Mouse (Mus musculus) frontal cortex, adult (tissue): ENCODE measurements around the gene Olfr806.

Source experiments
- ATAC-seq: cut with Nextera tagmentation; 2 replicates; pipeline ENCODE4 v1.9.2; 2017; ENCODE audit warnings: mild to moderate bottlenecking, moderate library complexity, mixed read lengths; ENCODE audit not compliant: low TSS enrichment

The Olfr806 gene

GRCm38 (mm10) chr10:129741821-129742220, at the start of gene Olfr806:
Gene Olfr806, minus strand, starts transcription at chr10:129741921.
- ATAC-seq: no peak

DNA sequence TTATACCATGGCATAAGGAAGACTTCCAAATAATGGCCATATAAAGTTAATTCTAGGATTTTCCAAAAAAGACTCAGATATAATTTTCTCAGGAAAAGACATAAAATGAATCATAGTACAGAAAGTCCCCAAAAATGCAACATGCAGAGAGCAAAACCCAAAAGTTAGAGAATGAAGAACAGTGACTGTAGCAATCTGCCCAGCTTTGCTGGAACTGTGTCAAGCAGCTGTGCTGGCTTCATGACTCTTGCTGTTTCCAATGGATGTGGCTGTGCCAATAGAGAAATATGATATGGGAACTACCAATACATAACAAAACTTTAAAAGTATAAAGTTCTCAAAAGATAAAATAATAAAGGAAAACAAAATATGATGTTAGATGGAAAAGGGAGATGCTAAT, 36.4 kb upstream of the Olfr806 start:
- no peak for ATAC-seq

DNA sequence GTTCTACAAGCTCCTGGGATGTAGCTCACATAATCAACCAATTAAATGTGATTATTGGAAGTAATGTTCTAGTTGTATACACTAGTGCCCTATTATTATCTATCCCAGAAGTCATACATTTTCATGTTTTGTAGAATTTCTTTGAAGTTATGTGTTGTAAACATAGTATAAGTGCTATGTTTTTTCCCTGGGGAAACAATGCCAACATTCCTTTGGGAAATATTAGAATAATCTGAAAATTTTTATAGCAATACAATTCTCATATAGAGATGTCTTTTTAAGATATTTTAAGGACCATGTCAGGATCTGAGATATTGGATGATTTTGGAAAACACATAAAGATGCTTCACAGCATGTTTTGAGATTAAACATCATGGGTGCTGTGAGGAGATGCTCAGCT, 32.6 kb upstream of the Olfr806 start, which contains the start of gene Olfr809:
Gene Olfr809 (plus strand): TSS at position 301 of the 400 bp plus-strand sequence.
- ATAC-seq: no peak

- no peak for ATAC-seq
Measured at GRCm38 (mm10) chr10:129765182-129765581, 23.5 kb upstream of the Olfr806 start, which contains the start of gene Olfr808. Gene Olfr808, plus strand, starts transcription at chr10:129765482.

DNA sequence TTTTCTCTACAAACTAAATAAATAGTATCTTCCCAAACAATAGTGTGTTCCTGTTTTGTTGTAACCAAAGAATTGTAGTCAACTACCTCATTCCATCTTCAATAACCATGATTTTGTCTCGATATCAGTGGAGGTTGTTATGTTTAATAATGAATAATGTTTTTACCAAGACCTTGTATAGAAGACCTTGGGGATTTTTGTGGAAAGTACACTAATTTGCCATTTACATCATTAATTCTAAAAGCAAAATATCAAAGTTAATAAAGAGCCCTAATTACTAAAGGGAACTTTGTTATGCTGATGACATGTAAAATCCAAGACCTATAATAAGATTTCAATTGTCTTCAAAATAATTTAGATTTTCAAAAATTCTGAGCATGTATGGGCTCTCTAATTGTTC, 16.0 kb upstream of the Olfr806 start, which contains the start of gene Olfr807:
Gene Olfr807 (minus strand): TSS at position 101 of the 400 bp plus-strand sequence.
- ATAC-seq: no peak

DNA sequence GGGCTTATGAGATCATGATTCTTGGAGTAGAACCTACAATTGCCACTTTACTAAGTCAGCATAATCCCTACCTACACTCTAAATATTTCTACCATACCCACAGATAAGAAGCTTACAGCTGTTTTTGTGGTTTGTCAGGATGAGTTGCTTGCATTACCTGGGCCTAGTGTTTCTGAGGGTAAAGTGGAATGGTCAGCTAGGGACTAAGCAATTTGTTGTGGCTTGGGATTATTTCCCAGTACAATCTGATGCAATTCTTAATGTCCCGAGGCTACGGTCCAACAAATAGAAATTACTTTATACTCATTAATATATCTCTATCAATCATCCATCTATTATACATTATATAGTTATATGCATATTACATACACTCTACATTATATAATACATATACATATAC, 12.4 kb downstream of the Olfr806 start, which contains the start of gene Olfr805:
Gene Olfr805 (minus strand): TSS at position 101 of the 400 bp plus-strand sequence.
- no peak for ATAC-seq

GRCm38 (mm10) chr10:129702910-129703309, 38.8 kb downstream of the Olfr806 start, which contains the start of gene Olfr804:
Gene Olfr804, plus strand, starts transcription at chr10:129703210.
- ATAC-seq: no peak

- no peak for ATAC-seq
Measured at GRCm38 (mm10) chr10:129694186-129694585, 47.5 kb downstream of the Olfr806 start, which contains the start of gene Olfr803. Gene Olfr803, minus strand, starts transcription at chr10:129694286.

DNA sequence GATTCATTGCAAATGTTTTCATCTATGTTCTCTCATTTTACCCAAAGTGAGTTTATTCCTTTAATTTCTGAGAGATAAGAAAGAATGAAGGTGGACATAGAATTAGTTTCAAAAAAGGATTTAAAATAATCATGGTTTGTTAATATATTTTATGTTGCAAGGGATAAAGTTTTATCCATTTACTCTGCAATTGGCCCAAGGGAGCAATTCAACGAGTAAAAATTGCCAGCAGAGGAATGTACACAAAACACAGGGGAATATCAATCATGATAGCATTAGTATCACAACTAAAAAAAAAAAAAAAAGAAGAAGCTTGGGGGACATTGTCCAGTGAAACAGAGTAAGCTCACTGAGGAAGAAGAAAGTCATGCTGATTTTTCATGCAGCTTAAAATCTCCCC, 53.7 kb downstream of the Olfr806 start, which contains the start of gene Olfr802:
Gene Olfr802 (minus strand): TSS at position 101 of the 400 bp plus-strand sequence.
- ATAC-seq: no peak
